Mouse (Mus musculus) erythroblast, embryonic 14.5 days (primary cell): Measurements from ENCODE around the gene Foxc1.

Experiments used
- GATA1 ChIP-seq: IDR thresholded peaks from 2 replicates; pipeline ENCODE4 v1.6.1; 2012; ENCODE audit warnings: low read length, inconsistent platforms, mixed read lengths
- TAL1 ChIP-seq: IDR thresholded peaks from 3 replicates; pipeline ENCODE4 v1.6.1; 2012; ENCODE audit warnings: low read length, inconsistent platforms, mixed read lengths

DNA sequence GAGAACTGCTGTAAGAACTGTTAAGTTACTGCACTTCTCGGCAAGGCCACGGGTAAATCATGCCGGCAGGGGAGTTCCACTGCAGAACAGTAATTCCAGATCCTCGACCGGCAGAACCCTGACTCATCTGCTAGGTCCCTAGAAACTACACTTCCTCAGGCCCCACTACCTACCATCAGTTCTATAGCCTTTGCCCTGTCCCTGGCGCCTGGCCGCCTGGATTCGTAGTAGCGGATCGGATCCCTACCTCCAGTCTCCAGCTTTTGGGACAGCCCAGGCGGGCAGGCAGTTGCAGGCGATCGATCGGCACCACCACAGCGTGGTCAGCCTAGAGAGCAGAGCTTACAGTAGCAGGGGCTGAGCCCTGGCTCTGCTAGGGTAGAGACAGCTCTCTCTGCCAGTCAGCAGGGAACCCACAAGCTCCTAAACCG is 14.2 kb downstream of the Foxc1 start:
- TF ChIP-seq TAL1, result no peak
- no peak for TF ChIP-seq GATA1
